Mouse (Mus musculus): ENCODE results near the gene Prss44. TPM values are rescaled to one million over a fixed set of nuclear protein-coding genes. Genes with fewer than 3 reads are reported as not detected.

Gene Prss44
- total and polyA plus RNA-seq, 3 experiments, result 0.17 TPM; not detected in 2

GRCm38 (mm10) chr9:110797866-110798265 lies 15.9 kb upstream of the Prss44 start, which contains the start of gene Prss42:
Gene Prss42 (plus strand): TSS chr9:110798166.
- in situ Hi-C loops (cut with MboI; ENCODE audit: low pct_ligation_motif_present, low pct_unique_long_range_greater_than_20kb, low sequenced_read_pairs), result no loop called here
- H3K9ac ChIP-seq (ENCODE audit: insufficient read depth, low read depth), result no peak within 1 kb of the TSS
- H3K9me3 ChIP-seq (replicated peaks; ENCODE audit: low read length), result no peaks in the 10 kb centered on the region
- H3K4me2 ChIP-seq (ENCODE audit: insufficient read depth, low read depth, poor library complexity, severe bottlenecking), result no peak within 1 kb of the TSS
- peak within 1 kb of the TSS in 1 of 3 experiments; percentile 32 for H3K4me3 ChIP-seq (replicated peaks in 1 of 3; ENCODE audit: low read depth in 2 of 3, low read length in 2 of 3, poor library complexity in 1 of 3)
- dilution Hi-C loops (cut with MboI; ENCODE audit: extremely low pct_ligation_motif_present, extremely low pct_unique_long_range_greater_than_20kb, low sequenced_read_pairs), result no loop called here
- no peaks in the 10 kb centered on the region for H3K27me3 ChIP-seq (replicated peaks)
- H3K4me1 ChIP-seq (ENCODE audit: control insufficient read depth in 1 of 2, insufficient read depth in 2 of 2), result peaks cover 13 to 53% of the 10 kb centered on the region in 2 experiments; a peak in 3 of 4 replicates
- no peaks in the 10 kb centered on the region for H3K36me3 ChIP-seq (replicated peaks in 1 of 2; ENCODE audit: control insufficient read depth in 1 of 2, insufficient read depth in 1 of 2, low read length in 1 of 2)
- H3K79me2 ChIP-seq (replicated peaks; ENCODE audit: control insufficient read depth, extremely low read depth, insufficient read depth, poor library complexity, severe bottlenecking), result no peaks in the 10 kb centered on the region
- TF ChIP-seq POLR2A (IDR thresholded peaks at IDR 0.05; ENCODE audit: low read depth, low read length) (no peak), JUND (conservative IDR thresholded peaks at IDR 0.05; ENCODE audit: low read depth, low read length) (no peak)
- no peak within 1 kb of the TSS for H3K27ac ChIP-seq (ENCODE audit: insufficient read depth, low read depth)
- DNase-seq (ENCODE audit: extremely low read depth), result no peak

GRCm38 (mm10) chr9:110800834-110801479 lies 12.8 kb upstream of the Prss44 start:
- in situ Hi-C loops (cut with MboI; ENCODE audit: low pct_ligation_motif_present, low pct_unique_long_range_greater_than_20kb, low sequenced_read_pairs) (no loop called here), dilution Hi-C loops (cut with MboI; ENCODE audit: extremely low pct_ligation_motif_present, extremely low pct_unique_long_range_greater_than_20kb, low sequenced_read_pairs) (no loop called here)
- Histone ChIP-seq H3K9me3 (replicated peaks; ENCODE audit: low read length) (no peaks in the 10 kb centered on the region), H3K4me2 (ENCODE audit: insufficient read depth, low read depth, poor library complexity, severe bottlenecking) (peak overlapping the region; percentile 42), H3K9ac (ENCODE audit: insufficient read depth, low read depth) (peak overlapping the region; percentile 13; the same call in 1 of the 2 replicates), H3K4me3 (replicated peaks in 1 of 3; ENCODE audit: low read depth in 2 of 3, low read length in 2 of 3, poor library complexity in 1 of 3) (no peak overlapping the region), H3K27ac (ENCODE audit: insufficient read depth, low read depth) (peak overlapping the region; percentile 16; the same call in 1 of the 2 replicates), H3K79me2 (replicated peaks; ENCODE audit: control insufficient read depth, extremely low read depth, insufficient read depth, poor library complexity, severe bottlenecking) (no peaks in the 10 kb centered on the region), H3K4me1 (ENCODE audit: control insufficient read depth in 1 of 2, insufficient read depth in 2 of 2) (peaks cover 19 to 63% of the 10 kb centered on the region in 2 experiments), H3K36me3 (replicated peaks in 1 of 2; ENCODE audit: control insufficient read depth in 1 of 2, insufficient read depth in 1 of 2, low read length in 1 of 2) (peaks cover 0 to 2% of the 10 kb centered on the region in 2 experiments), H3K27me3 (replicated peaks) (no peaks in the 10 kb centered on the region)
- DNase-seq (ENCODE audit: extremely low read depth), result peak; percentile 78
- TF ChIP-seq MAX (IDR thresholded peaks at IDR 0.05; ENCODE audit: low read length), result peak; percentile 65
- TF ChIP-seq BHLHE40 (IDR thresholded peaks at IDR 0.05; ENCODE audit: low read depth, low read length), result peak; percentile 35; the same call in 1 of the 2 replicates
- TF ChIP-seq JUN (IDR thresholded peaks at IDR 0.05; ENCODE audit: insufficient read depth, low read depth, low read length), result peak; percentile 82
- TF ChIP-seq MAFK (IDR thresholded peaks at IDR 0.05; ENCODE audit: insufficient replicate concordance, low read length), result peak; percentile 8; the same call in 1 of the 2 replicates
- TF ChIP-seq E2F4 (IDR thresholded peaks at IDR 0.05; ENCODE audit: insufficient replicate concordance, low read depth, low read length), result no peak
- TF ChIP-seq HCFC1 (IDR thresholded peaks at IDR 0.05; ENCODE audit: low read depth, low read length), result no peak
- no peak for TF ChIP-seq ZNF384 (IDR thresholded peaks at IDR 0.05; ENCODE audit: low read depth, low read length)
- no peak for TF ChIP-seq CTCF (conservative IDR thresholded peaks at IDR 0.05 in 1 of 2, IDR thresholded peaks at IDR 0.05 in 1 of 2; ENCODE audit: low read depth in 2 of 2, low read length in 2 of 2)
- no peak for TF ChIP-seq TBP (conservative IDR thresholded peaks at IDR 0.05; ENCODE audit: low read depth, low read length)
- TF ChIP-seq MYC (IDR thresholded peaks at IDR 0.05; ENCODE audit: low read depth, low read length), result 0 out of 2 replicates have a peak, but pooled peaks have one; percentile 27
- TF ChIP-seq PAX5 (IDR thresholded peaks at IDR 0.05; ENCODE audit: low read length), result no peak
- TF ChIP-seq ELF1 (IDR thresholded peaks at IDR 0.05; ENCODE audit: low read depth, low read length), result no peak
- TF ChIP-seq KAT2A (IDR thresholded peaks at IDR 0.05; ENCODE audit: insufficient replicate concordance, low read length), result 0 out of 2 replicates have a peak, but pooled peaks have one; percentile 38
- TF ChIP-seq EP300 (IDR thresholded peaks at IDR 0.05; ENCODE audit: low read length), result peak; percentile 76
- 0 out of 2 replicates have a peak, but pooled peaks have one; percentile 46 for TF ChIP-seq CHD1 (IDR thresholded peaks at IDR 0.05; ENCODE audit: low read depth, low read length)
- no peak for TF ChIP-seq POLR2AphosphoS2 (IDR thresholded peaks at IDR 0.05; ENCODE audit: low read depth, low read length)
- TF ChIP-seq USF1 (IDR thresholded peaks at IDR 0.05; ENCODE audit: low read depth, low read length), result no peak
- no peak for TF ChIP-seq ZKSCAN1 (IDR thresholded peaks at IDR 0.05; ENCODE audit: borderline replicate concordance, low read depth, low read length)
- TF ChIP-seq SMC3 (IDR thresholded peaks at IDR 0.05; ENCODE audit: low read depth, low read length), result no peak
- no peak for TF ChIP-seq GABPA (IDR thresholded peaks at IDR 0.05; ENCODE audit: insufficient replicate concordance, low read depth, low read length)
- TF ChIP-seq UBTF (IDR thresholded peaks at IDR 0.05; ENCODE audit: low read depth, low read length), result no peak
- TF ChIP-seq USF2 (conservative IDR thresholded peaks at IDR 0.05; ENCODE audit: low read depth, low read length), result no peak
- TF ChIP-seq RAD21 (IDR thresholded peaks at IDR 0.05; ENCODE audit: low read depth, low read length), result no peak
- TF ChIP-seq CHD2 (IDR thresholded peaks at IDR 0.05; ENCODE audit: low read length), result peak; percentile 65
- peak; percentile 52 for TF ChIP-seq JUND (conservative IDR thresholded peaks at IDR 0.05; ENCODE audit: low read depth, low read length)
- TF ChIP-seq RCOR1 (conservative IDR thresholded peaks at IDR 0.05; ENCODE audit: low read depth, low read length), result peak; percentile 78
- peak; percentile 68 for TF ChIP-seq TCF12 (IDR thresholded peaks at IDR 0.05; ENCODE audit: low read depth, low read length)
- peak; percentile 85 for TF ChIP-seq IRF4 (IDR thresholded peaks at IDR 0.05; ENCODE audit: low read depth, low read length)
- TF ChIP-seq MAZ (IDR thresholded peaks at IDR 0.05; ENCODE audit: low read depth, low read length), result peak; percentile 80
- TF ChIP-seq MXI1 (IDR thresholded peaks at IDR 0.05; ENCODE audit: low read depth, low read length), result peak; percentile 70
- TF ChIP-seq SIN3A (IDR thresholded peaks at IDR 0.05; ENCODE audit: low read length), result peak; percentile 59
- no peak for TF ChIP-seq POLR2A (IDR thresholded peaks at IDR 0.05; ENCODE audit: low read depth, low read length)
